Mouse (Mus musculus) kidney, postnatal 36 days (tissue): Measurements from ENCODE around the gene Gm9639.
"Not testable (repeated sequence)": the region's sequence is repeated elsewhere in the genome, so short reads cannot be mapped to it uniquely, and the experiment has no call there.

Experiments used
- DNase-seq, 2 experiments: peaks; one replicate each; pipeline ENCODE4 v3.0.0; 2021 to 2022; ENCODE audit warnings: mixed read lengths in 2 of 2

Gm9639 gene

GRCm38 (mm10) chr10:77752312-77752711 is 42.6 kb downstream of the Gm9639 start:
- not testable (repeated sequence) for DNase-seq

DNA sequence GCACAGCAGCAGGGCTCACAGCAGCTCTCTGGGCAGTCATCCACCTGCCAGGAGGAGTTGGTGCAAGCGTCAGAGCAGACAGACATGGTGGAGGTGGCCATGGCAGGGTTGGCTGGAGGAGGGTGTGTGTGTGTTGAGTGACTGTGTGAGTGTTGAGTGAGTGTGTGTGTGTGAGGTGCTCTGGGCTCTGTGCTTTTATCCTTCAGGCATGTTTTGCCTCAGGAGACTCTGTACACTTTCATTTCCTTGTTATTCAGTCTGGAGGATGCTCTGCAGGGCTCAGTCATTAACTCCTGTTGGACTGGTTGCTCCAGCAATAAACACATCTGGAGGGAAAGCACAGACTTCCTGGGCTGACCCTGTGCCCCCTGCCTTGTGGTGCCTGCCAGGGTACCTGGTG is 43.6 kb downstream of the Gm9639 start, which contains the start of gene Gm9736:
Gm9736 (minus strand) TSS at position 101 of the 400 bp plus-strand sequence.
- DNase-seq = not testable (repeated sequence)

GRCm38 (mm10) chr10:77750686-77751085 is 44.2 kb downstream of the Gm9639 start:
- not testable (repeated sequence) for DNase-seq
